Mouse (Mus musculus): ENCODE data around the gene Ang4. TPM values are rescaled to one million over a fixed set of nuclear protein-coding genes. Genes with fewer than 3 reads are reported as not detected.
"Not testable (repeated sequence)": the region's sequence is repeated elsewhere in the genome, so short reads cannot be mapped to it uniquely, and the experiment has no call there.

Gene Ang4
- polyA plus RNA-seq (2015; fragmentation: Nextera tagmentation; extraction: Ambion mirVana) = 0.28 TPM in 1 of 2 replicates, not detected in the other

- H3K27ac ChIP-seq (ENCODE audit: low read length) = no peak within 1 kb of the TSS
- H3K9me3 ChIP-seq (replicated peaks; ENCODE audit: control insufficient read depth, low read length) = no peaks in the 10 kb centered on the region
- H3K4me2 ChIP-seq (ENCODE audit: low read depth, low read length) = no peak within 1 kb of the TSS
- no peak within 1 kb of the TSS for H3K4me3 ChIP-seq (ENCODE audit: low read length)
- 62% methylated on average over 5 of the region's 5 CpGs for whole genome bisulfite sequencing
- no peaks in the 10 kb centered on the region for H3K27me3 ChIP-seq (ENCODE audit: control insufficient read depth, insufficient read depth, low read length)
- H3K4me1 ChIP-seq (ENCODE audit: control insufficient read depth, insufficient read depth, low read length) = no peaks in the 10 kb centered on the region
- H3K36me3 ChIP-seq (ENCODE audit: control insufficient read depth, insufficient read depth) = no peaks in the 10 kb centered on the region
- H3K9ac ChIP-seq (ENCODE audit: low read length) = no peak within 1 kb of the TSS
- no peak for ATAC-seq (replicated peaks; ENCODE audit: extremely low read depth, insufficient read depth, low FRiP score)
Observed at GRCm38 (mm10) chr14:51773490-51773889, at the start of gene Ang4. Ang4 (minus strand) TSS chr14:51773590.

DNA sequence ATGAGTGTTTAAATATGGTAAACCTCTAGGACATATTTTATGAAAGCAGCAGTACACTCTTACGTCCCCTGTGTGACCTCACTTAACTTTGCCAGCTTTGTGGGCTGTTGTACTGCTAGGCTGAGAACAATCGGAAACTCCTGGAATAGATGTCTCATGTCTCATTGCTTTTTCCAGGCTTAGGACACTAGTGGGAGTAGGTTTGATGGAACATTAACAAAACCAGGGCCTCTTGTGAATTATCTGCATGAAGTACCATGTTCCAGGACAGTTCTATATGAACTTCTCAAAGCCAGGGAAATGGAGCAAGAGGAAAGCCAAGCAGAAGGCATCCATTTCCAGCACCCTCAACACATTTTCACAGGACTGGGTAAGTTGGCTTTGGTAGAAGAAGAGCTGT is 26.4 kb upstream of the Ang4 start, which contains the start of gene AY358078:
TSS of gene AY358078 (plus strand) at position 301 of the 400 bp plus-strand sequence.
- no peaks in the 10 kb centered on the region for H3K36me3 ChIP-seq (ENCODE audit: control insufficient read depth, insufficient read depth)
- no peak for ATAC-seq (replicated peaks; ENCODE audit: extremely low read depth, insufficient read depth, low FRiP score)
- no peak within 1 kb of the TSS for H3K9ac ChIP-seq (ENCODE audit: low read length)
- WGBS = 78% methylated on average over 2 of the region's 2 CpGs
- H3K4me3 ChIP-seq (ENCODE audit: low read length) = no peak within 1 kb of the TSS
- H3K4me1 ChIP-seq (ENCODE audit: control insufficient read depth, insufficient read depth, low read length) = no peaks in the 10 kb centered on the region
- H3K9me3 ChIP-seq (replicated peaks; ENCODE audit: control insufficient read depth, low read length) = no peaks in the 10 kb centered on the region
- H3K27ac ChIP-seq (ENCODE audit: low read length) = no peak within 1 kb of the TSS
- no peak within 1 kb of the TSS for H3K4me2 ChIP-seq (ENCODE audit: low read depth, low read length)
- H3K27me3 ChIP-seq (ENCODE audit: control insufficient read depth, insufficient read depth, low read length) = no peaks in the 10 kb centered on the region

GRCm38 (mm10) chr14:51794106-51794505 is 20.7 kb upstream of the Ang4 start:
- Histone ChIP-seq H3K4me2 (ENCODE audit: low read depth, low read length) (no peak overlapping the region), H3K36me3 (ENCODE audit: control insufficient read depth, insufficient read depth) (no peaks in the 10 kb centered on the region), H3K27me3 (ENCODE audit: control insufficient read depth, insufficient read depth, low read length) (no peaks in the 10 kb centered on the region), H3K9me3 (replicated peaks; ENCODE audit: control insufficient read depth, low read length) (no peaks in the 10 kb centered on the region), H3K27ac (ENCODE audit: low read length) (no peak overlapping the region), H3K4me1 (ENCODE audit: control insufficient read depth, insufficient read depth, low read length) (no peaks in the 10 kb centered on the region), H3K4me3 (ENCODE audit: low read length) (no peak overlapping the region), H3K9ac (ENCODE audit: low read length) (no peak overlapping the region)
- 74% methylated on average over 2 of the region's 2 CpGs for WGBS
- ATAC-seq (replicated peaks; ENCODE audit: extremely low read depth, insufficient read depth, low FRiP score) = no peak

DNA sequence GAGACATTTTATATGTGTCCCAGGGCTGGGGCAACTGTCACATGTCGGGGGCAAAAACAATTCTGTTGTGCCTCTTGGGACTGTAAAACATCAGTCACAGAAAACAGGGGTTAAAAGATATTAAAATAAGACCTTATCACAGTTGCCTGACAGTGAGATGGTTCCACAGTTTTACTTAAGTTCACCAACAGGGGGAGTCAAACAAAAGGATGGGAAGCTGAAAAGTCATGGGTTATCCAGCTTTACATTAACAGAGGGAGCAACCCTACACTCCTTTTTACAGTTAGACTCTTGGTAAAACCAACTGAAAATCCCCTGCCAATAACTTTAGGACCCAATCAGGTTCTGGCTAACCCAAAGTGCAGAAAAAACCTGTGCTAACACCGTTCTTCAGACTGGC is 15.8 kb upstream of the Ang4 start:
- Histone ChIP-seq H3K4me3 (ENCODE audit: low read length) (no peak overlapping the region), H3K36me3 (ENCODE audit: control insufficient read depth, insufficient read depth) (no peaks in the 10 kb centered on the region), H3K27ac (ENCODE audit: low read length) (no peak overlapping the region), H3K9me3 (replicated peaks; ENCODE audit: control insufficient read depth, low read length) (no peaks in the 10 kb centered on the region), H3K4me2 (ENCODE audit: low read depth, low read length) (no peak overlapping the region), H3K9ac (ENCODE audit: low read length) (no peak overlapping the region), H3K4me1 (ENCODE audit: control insufficient read depth, insufficient read depth, low read length) (no peaks in the 10 kb centered on the region), H3K27me3 (ENCODE audit: control insufficient read depth, insufficient read depth, low read length) (no peaks in the 10 kb centered on the region)
- WGBS = 73% methylated on average over 2 of the region's 2 CpGs
- ATAC-seq (replicated peaks; ENCODE audit: extremely low read depth, insufficient read depth, low FRiP score) = no peak

DNA sequence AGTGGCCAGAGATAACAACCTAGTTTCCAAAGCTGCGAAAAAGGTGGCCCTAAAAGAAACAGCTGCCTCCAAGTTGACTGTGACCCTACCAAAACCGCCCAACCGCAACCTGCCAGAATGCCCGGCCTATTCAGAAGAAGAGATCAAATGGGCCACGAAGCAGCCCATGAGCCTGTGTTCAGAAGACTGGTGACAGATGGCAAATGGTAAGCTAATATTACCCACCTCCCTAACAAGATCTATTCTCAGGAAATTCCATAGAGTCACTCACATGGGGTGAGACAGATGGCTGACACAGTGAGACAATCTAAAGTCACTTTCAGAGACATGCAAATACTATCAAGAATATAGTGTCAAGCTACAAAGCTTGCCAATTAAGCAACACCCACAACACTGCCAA is 13.7 kb upstream of the Ang4 start:
- WGBS = 61% methylated on average over 5 of the region's 5 CpGs
- no peak overlapping the region for H3K4me2 ChIP-seq (ENCODE audit: low read depth, low read length)
- no peak overlapping the region for H3K27ac ChIP-seq (ENCODE audit: low read length)
- no peak overlapping the region for H3K4me3 ChIP-seq (ENCODE audit: low read length)
- no peak overlapping the region for H3K9ac ChIP-seq (ENCODE audit: low read length)
- no peaks in the 10 kb centered on the region for H3K9me3 ChIP-seq (replicated peaks; ENCODE audit: control insufficient read depth, low read length)
- no peaks in the 10 kb centered on the region for H3K27me3 ChIP-seq (ENCODE audit: control insufficient read depth, insufficient read depth, low read length)
- no peak for ATAC-seq (replicated peaks; ENCODE audit: extremely low read depth, insufficient read depth, low FRiP score)
- H3K36me3 ChIP-seq (ENCODE audit: control insufficient read depth, insufficient read depth) = no peaks in the 10 kb centered on the region
- no peaks in the 10 kb centered on the region for H3K4me1 ChIP-seq (ENCODE audit: control insufficient read depth, insufficient read depth, low read length)

GRCm38 (mm10) chr14:51786335-51786734 is 12.9 kb upstream of the Ang4 start:
- Histone ChIP-seq H3K4me2 (ENCODE audit: low read depth, low read length) (no peak overlapping the region), H3K9ac (ENCODE audit: low read length) (no peak overlapping the region), H3K27me3 (ENCODE audit: control insufficient read depth, insufficient read depth, low read length) (no peaks in the 10 kb centered on the region), H3K4me1 (ENCODE audit: control insufficient read depth, insufficient read depth, low read length) (no peaks in the 10 kb centered on the region), H3K9me3 (replicated peaks; ENCODE audit: control insufficient read depth, low read length) (no peaks in the 10 kb centered on the region), H3K4me3 (ENCODE audit: low read length) (no peak overlapping the region), H3K36me3 (ENCODE audit: control insufficient read depth, insufficient read depth) (no peaks in the 10 kb centered on the region), H3K27ac (ENCODE audit: low read length) (no peak overlapping the region)
- 62% methylated on average over 4 of the region's 4 CpGs for WGBS
- no peak for ATAC-seq (replicated peaks; ENCODE audit: extremely low read depth, insufficient read depth, low FRiP score)

- Histone ChIP-seq H3K4me3 (ENCODE audit: low read length) (no peak overlapping the region), H3K27ac (ENCODE audit: low read length) (no peak overlapping the region), H3K4me2 (ENCODE audit: low read depth, low read length) (no peak overlapping the region), H3K9me3 (replicated peaks; ENCODE audit: control insufficient read depth, low read length) (no peaks in the 10 kb centered on the region), H3K36me3 (ENCODE audit: control insufficient read depth, insufficient read depth) (no peaks in the 10 kb centered on the region), H3K9ac (ENCODE audit: low read length) (no peak overlapping the region), H3K27me3 (ENCODE audit: control insufficient read depth, insufficient read depth, low read length) (no peaks in the 10 kb centered on the region), H3K4me1 (ENCODE audit: control insufficient read depth, insufficient read depth, low read length) (no peaks in the 10 kb centered on the region)
- no peak for ATAC-seq (replicated peaks; ENCODE audit: extremely low read depth, insufficient read depth, low FRiP score)
- WGBS = 62% methylated on average over 4 of the region's 4 CpGs
Observed at GRCm38 (mm10) chr14:51778865-51779481, 5.6 kb upstream of the Ang4 start.

DNA sequence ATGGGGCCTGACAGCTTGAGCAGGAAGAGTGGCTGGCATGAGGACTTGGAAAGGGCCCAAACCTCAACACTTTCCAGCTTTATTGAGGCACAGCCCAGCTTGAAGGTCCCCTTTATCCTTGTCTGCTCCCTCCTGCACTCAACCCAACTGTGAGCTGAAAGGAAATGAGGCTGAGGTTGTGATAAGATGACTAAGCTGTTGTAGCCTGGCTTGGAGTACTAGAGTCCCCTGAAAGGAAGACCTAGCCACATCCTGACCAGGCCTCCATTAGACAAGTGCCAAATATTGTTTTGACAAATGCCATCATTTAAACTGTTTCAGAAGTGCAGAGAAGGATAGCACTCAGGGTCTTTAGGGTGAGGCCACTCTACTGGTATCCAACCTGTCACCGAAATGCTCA is 4.4 kb upstream of the Ang4 start:
- Histone ChIP-seq H3K4me2 (ENCODE audit: low read depth, low read length) (no peak overlapping the region), H3K36me3 (ENCODE audit: control insufficient read depth, insufficient read depth) (no peaks in the 10 kb centered on the region), H3K9me3 (replicated peaks; ENCODE audit: control insufficient read depth, low read length) (no peaks in the 10 kb centered on the region), H3K4me3 (ENCODE audit: low read length) (no peak overlapping the region), H3K9ac (ENCODE audit: low read length) (no peak overlapping the region), H3K27ac (ENCODE audit: low read length) (no peak overlapping the region), H3K27me3 (ENCODE audit: control insufficient read depth, insufficient read depth, low read length) (no peaks in the 10 kb centered on the region), H3K4me1 (ENCODE audit: control insufficient read depth, insufficient read depth, low read length) (no peaks in the 10 kb centered on the region)
- WGBS = 82% methylated on average over 1 of the region's 1 CpGs
- ATAC-seq (replicated peaks; ENCODE audit: extremely low read depth, insufficient read depth, low FRiP score) = no peak

DNA sequence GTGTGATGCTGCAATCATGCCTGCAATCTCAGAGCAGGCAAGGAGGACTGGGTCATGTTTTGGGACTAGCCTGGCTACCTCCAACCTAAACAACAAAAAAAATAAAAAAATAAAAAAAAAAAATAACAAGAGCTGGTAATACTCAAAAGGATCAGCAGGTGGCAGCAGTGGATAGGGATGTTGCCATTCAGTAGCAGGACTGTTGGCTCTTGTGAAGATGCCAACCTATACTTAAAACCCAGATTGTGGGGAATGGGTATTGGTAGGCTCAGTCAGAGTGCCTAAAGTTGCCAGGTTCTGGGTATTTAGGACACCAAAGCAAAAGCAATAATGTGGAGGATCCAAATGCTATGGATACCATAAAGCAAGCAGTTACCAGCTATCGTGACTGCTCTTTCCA is 2.0 kb downstream of the Ang4 start:
- not testable (repeated sequence) for H3K4me3 ChIP-seq (ENCODE audit: low read length); H3K4me1 ChIP-seq (ENCODE audit: control insufficient read depth, insufficient read depth, low read length); ATAC-seq (replicated peaks; ENCODE audit: extremely low read depth, insufficient read depth, low FRiP score); H3K27me3 ChIP-seq (ENCODE audit: control insufficient read depth, insufficient read depth, low read length); H3K27ac ChIP-seq (ENCODE audit: low read length); H3K9ac ChIP-seq (ENCODE audit: low read length); H3K4me2 ChIP-seq (ENCODE audit: low read depth, low read length); H3K9me3 ChIP-seq (replicated peaks; ENCODE audit: control insufficient read depth, low read length); H3K36me3 ChIP-seq (ENCODE audit: control insufficient read depth, insufficient read depth)
- 80% methylated on average over 1 of the region's 1 CpGs for WGBS
